ENCODE assay signal across 22 mouse cellular contexts in genomic region chr14:32698556-32698955, GRCm38 (mm10). TPM values are rescaled to one million over a fixed set of nuclear protein-coding genes. Genes with fewer than 3 reads are reported as not detected.
DNase-seq lines count a peak whose midpoint lies in the region; ATAC-seq and TF ChIP-seq lines count a peak whose summit lies in the region.
"Had no signal": no experiment of that assay in that cellular context is flagged by ENCODE, and none has a peak within 500 bp of the region (broad histone marks: within the 10 kb centered on the region; RNA-seq: fewer than 3 reads in every experiment).

No protein-coding gene starts in this region.

- H3K27me3 ChIP-seq in midbrain, embryonic 11.5 days (ENCODE audit: control insufficient read depth, insufficient read depth, low read length) = no peaks in the 10 kb centered on the region
- no peaks in the 10 kb centered on the region for H3K27me3 ChIP-seq in midbrain, embryonic 16.5 days (ENCODE audit: control insufficient read depth, insufficient read depth, low read depth, low read length)
- H3K27me3 ChIP-seq in myocyte (ENCODE audit: control insufficient read depth, insufficient read depth, insufficient read length) = peaks cover 21% of the 10 kb centered on the region
- H3K27me3 ChIP-seq: embryonic facial prominence, embryonic 12.5 days; forebrain, embryonic 13.5 days; forebrain, embryonic 15.5 days had no signal

- H3K9me3 ChIP-seq in midbrain, embryonic 11.5 days (ENCODE audit: control insufficient read depth, low read length) = no peaks in the 10 kb centered on the region
- H3K9me3 ChIP-seq in midbrain, embryonic 16.5 days (replicated peaks; ENCODE audit: control insufficient read depth, low read length, poor library complexity, severe bottlenecking) = no peaks in the 10 kb centered on the region
- H3K9me3 ChIP-seq: embryonic facial prominence, embryonic 10.5 days; embryonic facial prominence, embryonic 12.5 days; forebrain, embryonic 13.5 days; forebrain, embryonic 15.5 days had no signal

- no peak overlapping the region for H3K9ac ChIP-seq in midbrain, embryonic 11.5 days (ENCODE audit: low read length)
- no peak overlapping the region for H3K9ac ChIP-seq in midbrain, embryonic 16.5 days (ENCODE audit: low read depth, low read length)
- H3K9ac ChIP-seq: embryonic facial prominence, embryonic 12.5 days; forebrain, embryonic 13.5 days; forebrain, embryonic 15.5 days; forebrain, postnatal 0 days had no signal

- no peak for TF ChIP-seq CTCF in bone marrow macrophage, adult 2 months (IDR thresholded peaks at IDR 0.05; ENCODE audit: low read depth, low read length)

- no peaks in the 10 kb centered on the region for H3K36me3 ChIP-seq in midbrain, embryonic 11.5 days (ENCODE audit: control insufficient read depth, insufficient read depth, low read length)
- no peaks in the 10 kb centered on the region for H3K36me3 ChIP-seq in midbrain, embryonic 16.5 days (ENCODE audit: control insufficient read depth, insufficient read depth, low read length)
- H3K36me3 ChIP-seq in myocyte (ENCODE audit: control insufficient read depth, insufficient read depth) = no peaks in the 10 kb centered on the region
- H3K36me3 ChIP-seq: embryonic facial prominence, embryonic 10.5 days; embryonic facial prominence, embryonic 12.5 days; forebrain, embryonic 15.5 days had no signal

- TF ChIP-seq POLR2A in bone marrow macrophage, adult 2 months (IDR thresholded peaks at IDR 0.05; ENCODE audit: borderline replicate concordance, low read depth, low read length) = no peak
- no peak for TF ChIP-seq POLR2A in myocyte (IDR thresholded peaks at IDR 0.05; ENCODE audit: insufficient read length, low read depth)

- ATAC-seq in midbrain, embryonic 11.5 days (ENCODE audit: low FRiP score) = no peak
- ATAC-seq in midbrain, embryonic 16.5 days = no peak
- ATAC-seq: forebrain, embryonic 13.5 days; forebrain, embryonic 15.5 days; forebrain, postnatal 0 days had no signal

- no peaks in the 10 kb centered on the region for H3K79me2 ChIP-seq in myocyte (ENCODE audit: control insufficient read depth, insufficient read depth)

- no peak overlapping the region for H3ac ChIP-seq in myocyte (ENCODE audit: control insufficient read depth, insufficient read length)

- 89% methylated on average over 3 of the region's 3 CpGs for WGBS in midbrain, embryonic 11.5 days
- 92% methylated on average over 3 of the region's 3 CpGs for WGBS in midbrain, embryonic 16.5 days

- no peaks in the 10 kb centered on the region for H3K4me1 ChIP-seq in midbrain, embryonic 11.5 days (ENCODE audit: control insufficient read depth, insufficient read depth, low read length)
- no peaks in the 10 kb centered on the region for H3K4me1 ChIP-seq in midbrain, embryonic 16.5 days (ENCODE audit: control insufficient read depth, insufficient read depth, low read length)
- peaks cover 36% of the 10 kb centered on the region for H3K4me1 ChIP-seq in bone marrow macrophage, adult 2 months (ENCODE audit: control insufficient read depth, insufficient read depth, low read length)
- H3K4me1 ChIP-seq: forebrain, embryonic 13.5 days; forebrain, embryonic 15.5 days had no signal

- no peak overlapping the region for H3K4me2 ChIP-seq in midbrain, embryonic 11.5 days
- H3K4me2 ChIP-seq in midbrain, embryonic 16.5 days (ENCODE audit: low read length) = no peak overlapping the region
- peak overlapping the region; percentile 60 for H3K4me2 ChIP-seq in myocyte (ENCODE audit: low read depth)
- H3K4me2 ChIP-seq: embryonic facial prominence, embryonic 12.5 days; forebrain, embryonic 13.5 days; forebrain, embryonic 15.5 days had no signal

- H3K27ac ChIP-seq in midbrain, embryonic 11.5 days (ENCODE audit: low read depth, low read length) = no peak overlapping the region
- no peak overlapping the region for H3K27ac ChIP-seq in midbrain, embryonic 16.5 days (ENCODE audit: low read length)
- H3K27ac ChIP-seq in bone marrow macrophage, adult 2 months (ENCODE audit: insufficient read depth, low read depth, low read length) = peak overlapping the region; percentile 30
- H3K27ac ChIP-seq: embryonic facial prominence, embryonic 10.5 days; embryonic facial prominence, embryonic 12.5 days; forebrain, embryonic 13.5 days; forebrain, embryonic 15.5 days had no signal

- intact Hi-C loops in heart, postnatal 14 days (cut with DNase I) = no loop called here

- no peak overlapping the region for H3K4me3 ChIP-seq in midbrain, embryonic 11.5 days (ENCODE audit: low read depth, low read length)
- H3K4me3 ChIP-seq in midbrain, embryonic 16.5 days (ENCODE audit: low read depth, low read length) = no peak overlapping the region
- H3K4me3 ChIP-seq in bone marrow macrophage, adult 2 months (ENCODE audit: insufficient read depth, low read length) = no peak overlapping the region
- H3K4me3 ChIP-seq in myocyte = no peak overlapping the region
- H3K4me3 ChIP-seq: embryonic facial prominence, embryonic 10.5 days; embryonic facial prominence, embryonic 12.5 days; forebrain, embryonic 13.5 days; forebrain, embryonic 15.5 days had no signal

- peak; percentile 75 for DNase-seq in heart, adult 11 months
- DNase-seq in heart, postnatal 14 days = no peak
- DNase-seq in midbrain, embryonic 11.5 days (ENCODE audit: low spot score, missing footprints) = peak; percentile 68
- no peak for DNase-seq in retina, embryonic 14.5 days (ENCODE audit: low spot score)
- no peak for DNase-seq in thymus, postnatal 0 days (ENCODE audit: low spot score)
- DNase-seq: adrenal gland, postnatal 25 days; cerebellum, adult 11-12 months; cerebellum, adult 2 months; cerebellum, adult 9-10 months; cerebellum, postnatal 10 days; cerebellum, postnatal 25 days; forebrain, postnatal 0 days had no signal

TF ChIP-seq in myocyte, 11 proteins besides CTCF, POLR2A, EP300 and RAD21:
- TF ChIP-seq TCF12 (IDR thresholded peaks at IDR 0.05; ENCODE audit: insufficient read depth, poor library complexity, severe bottlenecking) (no peak), MYOG (IDR thresholded peaks at IDR 0.05; ENCODE audit: control insufficient read depth in 1 of 3, insufficient read depth in 1 of 3, insufficient read length in 2 of 3, low read depth in 2 of 3) (no peak), SRF (IDR thresholded peaks at IDR 0.05; ENCODE audit: control insufficient read depth, insufficient read length, low read depth) (no peak), CEBPB (IDR thresholded peaks at IDR 0.05; ENCODE audit: insufficient read depth, poor library complexity, severe bottlenecking) (no peak), MAX (IDR thresholded peaks at IDR 0.05; ENCODE audit: low read depth) (no peak), REST (IDR thresholded peaks at IDR 0.05; ENCODE audit: insufficient read depth, insufficient read length) (no peak), E2F4 (IDR thresholded peaks at IDR 0.05; ENCODE audit: insufficient read depth) (no peak), MYOD1 (IDR thresholded peaks at IDR 0.05; ENCODE audit: control insufficient read depth in 1 of 3, insufficient read length in 2 of 3, low read depth in 2 of 3) (no peak), TCF3 (IDR thresholded peaks at IDR 0.05; ENCODE audit: insufficient read length, low read depth) (no peak), POLR2AphosphoS2 (IDR thresholded peaks at IDR 0.05; ENCODE audit: insufficient read length, low read depth) (no peak), USF1 (IDR thresholded peaks at IDR 0.05; ENCODE audit: low read depth) (no peak)

RNA-seq across cellular contexts. Expression of gene 3425401B19Rik, which starts 13.5 kb away (rescaled TPM):
- 10 to 100 TPM; 82.3 to 85.2 TPM for total RNA-seq in heart, postnatal 14 days (2021)
- not detected in 2 replicates for polyA plus RNA-seq in midbrain, embryonic 11.5 days (2014; fragmentation: Nextera tagmentation; extraction: Ambion mirVana)
- polyA plus RNA-seq in midbrain, embryonic 16.5 days (2015; fragmentation: Nextera tagmentation; extraction: Ambion mirVana) = not detected in 2 replicates
- not detected in 2 replicates for polyA plus RNA-seq in bone marrow macrophage, adult 2 months (2012; ENCODE audit: insufficient read depth, insufficient read length, missing spikeins)
- polyA plus RNA-seq in myocyte (2012; fragmentation: generic; extraction: Trizol) = 2.7 TPM
- polyA plus RNA-seq in thymus, postnatal 0 days (2015; fragmentation: Nextera tagmentation; extraction: Ambion mirVana) = 0.06 TPM in 1 of 2 replicates, not detected in the other
- total RNA-seq: adrenal gland, adult 2 months; forebrain, postnatal 0 days; MEL had no signal
- polyA plus RNA-seq: forebrain, embryonic 11.5 days; forebrain, embryonic 13.5 days; forebrain, embryonic 15.5 days; forebrain, postnatal 0 days had no signal

Comparison
In these comparisons a context has a peak if more than half of its experiments do, and no peak if none do; other contexts are left out.
1. DNase-seq: peak in heart, adult 11 months (single experiment) and midbrain, embryonic 11.5 days (single experiment); none in heart, postnatal 14 days (0 of 2), retina, embryonic 14.5 days (single experiment) and thymus, postnatal 0 days (single experiment).